Mouse (Mus musculus) heart, postnatal 25 days (tissue): ENCODE data around the gene Cbx2. TPM values are rescaled to one million over a fixed set of nuclear protein-coding genes. Genes with fewer than 3 reads are reported as not detected.

Source experiments
- DNase-seq: peaks from one replicate; pipeline ENCODE4 v3.0.0; 2022; ENCODE audit warnings: low spot score
- intact Hi-C: fragments of 180-260 bp; cut with DNase I; formaldehyde crosslinking; loops from one replicate; pipeline ENCODE4 v1.15.1; 2025
- total RNA-seq, 2 experiments: library from RNA; stranded (reverse); gene quantifications; 2 replicates each; pipeline ENCODE4 v1.2.3; 2021

The Cbx2 gene
- total RNA-seq, 2 experiments from 2014 or later, result 3.8 to 3.9 TPM

GRCm38 (mm10) chr11:119040600-119041324 lies 18.0 kb downstream of the Cbx2 start, which contains the start of gene Cbx8:
Cbx8 (minus strand) TSS chr11:119040969.
- intact Hi-C loops, result no loop called here
- DNase-seq, result peak; percentile 99

GRCm38 (mm10) chr11:119041325-119041716 lies 18.6 kb downstream of the Cbx2 start:
- intact Hi-C loops, result no loop called here
- no peak for DNase-seq

- no peak for DNase-seq
- intact Hi-C loops, result loop anchor here (2.0 kb wide), 1 partner anchor 15 kb away; no protein-coding TSS in a partner anchor
Observed at GRCm38 (mm10) chr11:119041750-119042465, 19.1 kb downstream of the Cbx2 start.

GRCm38 (mm10) chr11:119042466-119043272 lies 19.9 kb downstream of the Cbx2 start:
- intact Hi-C loops, result loop anchor here (2.0 kb wide), 1 partner anchor 14 kb away; no protein-coding TSS in a partner anchor
- DNase-seq, result no peak

- intact Hi-C loops, result loop anchor here (2.0 kb wide), 1 partner anchor 14 kb away; no protein-coding TSS in a partner anchor
- no peak for DNase-seq
Observed at GRCm38 (mm10) chr11:119043273-119043540, 20.4 kb downstream of the Cbx2 start.

- intact Hi-C loops, result loop anchor here (2.0 kb wide), 1 partner anchor 13 kb away; no protein-coding TSS in a partner anchor
Observed at GRCm38 (mm10) chr11:119043761-119044550, 21.2 kb downstream of the Cbx2 start.

GRCm38 (mm10) chr11:119044551-119045337 lies 22.0 kb downstream of the Cbx2 start:
- no peak for DNase-seq
- intact Hi-C loops, result no loop called here

More at GRCm38 (mm10) chr11:119043761-119044550, 21.2 kb downstream of the Cbx2 start:
- DNase-seq, result no peak

GRCm38 (mm10) chr11:119046601-119047245 lies 24.0 kb downstream of the Cbx2 start:
- peak; percentile 75 for DNase-seq
- intact Hi-C loops, result no loop called here

GRCm38 (mm10) chr11:119047261-119048132 lies 24.7 kb downstream of the Cbx2 start:
- no peak for DNase-seq
- intact Hi-C loops, result no loop called here

- DNase-seq, result no peak
- intact Hi-C loops, result no loop called here
Observed at GRCm38 (mm10) chr11:119048133-119048510, 25.4 kb downstream of the Cbx2 start.

GRCm38 (mm10) chr11:119050361-119050760 lies 27.6 kb downstream of the Cbx2 start:
- intact Hi-C loops, result loop anchor here (5.0 kb wide), 1 partner anchor 142 kb away; no protein-coding TSS in a partner anchor
- DNase-seq, result no peak

- intact Hi-C loops, result loop anchor here (5.0 kb wide), 1 partner anchor 141 kb away; no protein-coding TSS in a partner anchor
- no peak for DNase-seq
Observed at GRCm38 (mm10) chr11:119051426-119051825, 28.7 kb downstream of the Cbx2 start.

GRCm38 (mm10) chr11:119051927-119052660 lies 29.3 kb downstream of the Cbx2 start:
- DNase-seq, result no peak
- intact Hi-C loops, result loop anchor here (5.0 kb wide), 1 partner anchor 140 kb away; no protein-coding TSS in a partner anchor

- no peak for DNase-seq
- intact Hi-C loops, result loop anchor here (5.0 kb wide), 1 partner anchor 140 kb away; no protein-coding TSS in a partner anchor
Observed at GRCm38 (mm10) chr11:119052661-119053256, 30.0 kb downstream of the Cbx2 start.

- DNase-seq, result peak; percentile 65
- intact Hi-C loops, result loop anchor here (5.0 kb wide), 1 partner anchor 139 kb away; no protein-coding TSS in a partner anchor
Observed at GRCm38 (mm10) chr11:119053257-119053670, 30.5 kb downstream of the Cbx2 start.
